Mouse (Mus musculus) heart, adult 8-10 months (tissue): Measurements from ENCODE around the gene Igsf3. TPM values are rescaled to one million over a fixed set of nuclear protein-coding genes. Genes with fewer than 3 reads are reported as not detected.

ENCODE experiments used
- DNase-seq: peaks from one replicate; pipeline ENCODE4 v3.0.0; 2022; ENCODE audit warnings: low spot score
- total RNA-seq, 4 experiments: library from RNA; stranded (reverse); gene quantifications; 2 replicates each; pipeline ENCODE4 v1.2.4; 2022

The Igsf3 gene
- total RNA-seq, 4 experiments from 2014 or later, result 10.1 to 12.3 (median 12.0) TPM

- DNase-seq, result peak; percentile 49
Measured at GRCm38 (mm10) chr3:101372345-101372980, 4.4 kb upstream of the Igsf3 start.

- DNase-seq, result no peak
Measured at GRCm38 (mm10) chr3:101377256-101378024, 557 bp downstream of the Igsf3 start.

- no peak for DNase-seq
Measured at GRCm38 (mm10) chr3:101378102-101378501, 1.2 kb downstream of the Igsf3 start.

GRCm38 (mm10) chr3:101379789-101380188 lies 2.9 kb downstream of the Igsf3 start:
- DNase-seq, result peak; percentile 52

- no peak for DNase-seq
Measured at GRCm38 (mm10) chr3:101381691-101382090, 4.8 kb downstream of the Igsf3 start.

GRCm38 (mm10) chr3:101382751-101383150 lies 5.9 kb downstream of the Igsf3 start:
- no peak for DNase-seq

- DNase-seq, result no peak
Measured at GRCm38 (mm10) chr3:101386430-101387016, 9.6 kb downstream of the Igsf3 start.

GRCm38 (mm10) chr3:101387849-101388248 lies 11.0 kb downstream of the Igsf3 start:
- DNase-seq, result no peak

- no peak for DNase-seq
Measured at GRCm38 (mm10) chr3:101389566-101389965, 12.7 kb downstream of the Igsf3 start.

- DNase-seq, result no peak
Measured at GRCm38 (mm10) chr3:101390472-101390871, 13.6 kb downstream of the Igsf3 start.

- DNase-seq, result no peak
Measured at GRCm38 (mm10) chr3:101391991-101392390, 15.1 kb downstream of the Igsf3 start.

GRCm38 (mm10) chr3:101393103-101393644 lies 16.3 kb downstream of the Igsf3 start:
- DNase-seq, result peak; percentile 59

- DNase-seq, result peak; percentile 81
Measured at GRCm38 (mm10) chr3:101393659-101394539, 17.0 kb downstream of the Igsf3 start.

- DNase-seq, result no peak
Measured at GRCm38 (mm10) chr3:101395341-101395740, 18.5 kb downstream of the Igsf3 start.

- no peak for DNase-seq
Measured at GRCm38 (mm10) chr3:101396061-101396460, 19.2 kb downstream of the Igsf3 start.

GRCm38 (mm10) chr3:101396726-101397263 lies 19.9 kb downstream of the Igsf3 start:
- DNase-seq, result no peak

GRCm38 (mm10) chr3:101397422-101397821 lies 20.5 kb downstream of the Igsf3 start:
- DNase-seq, result no peak

- peak; percentile 28 for DNase-seq
Measured at GRCm38 (mm10) chr3:101398071-101398786, 21.3 kb downstream of the Igsf3 start.

GRCm38 (mm10) chr3:101398877-101399276 lies 22.0 kb downstream of the Igsf3 start:
- DNase-seq, result no peak

- no peak for DNase-seq
Measured at GRCm38 (mm10) chr3:101401501-101401900, 24.6 kb downstream of the Igsf3 start.
